Mouse (Mus musculus) olfactory bulb, adult 2 months (tissue): ENCODE measurements around the gene Cavin2.

Experiments
- CTCF ChIP-seq: fragments of 200-500 bp; IDR thresholded peaks from 2 replicates; pipeline ENCODE4 v1.5.1; 2012; ENCODE audit warnings: low read depth, mild to moderate bottlenecking, low read length, moderate library complexity; ENCODE audit not compliant: insufficient read depth
- POLR2A ChIP-seq: fragments of 200-500 bp; IDR thresholded peaks from 2 replicates; pipeline ENCODE4 v1.6.1; 2012; ENCODE audit warnings: mild to moderate bottlenecking, low read depth, low read length, moderate library complexity; ENCODE audit not compliant: insufficient read depth

- TF ChIP-seq POLR2A, result no peak
- TF ChIP-seq CTCF, result no peak
Measured at GRCm38 (mm10) chr1:51332986-51333385, 44.1 kb downstream of the Cavin2 start.
